Mouse (Mus musculus): ENCODE data around the gene Apol10b.

GRCm38 (mm10) chr15:77590881-77591280 is 5.0 kb downstream of the Apol10b start:
- no peak for TF ChIP-seq KAT2A (IDR thresholded peaks at IDR 0.05; ENCODE audit: insufficient replicate concordance, low read length)
- TF ChIP-seq USF1 (IDR thresholded peaks at IDR 0.05; ENCODE audit: low read depth, low read length) = no peak
- no peak for TF ChIP-seq POLR2AphosphoS2 (IDR thresholded peaks at IDR 0.05; ENCODE audit: low read depth, low read length)
- TF ChIP-seq ZKSCAN1 (IDR thresholded peaks at IDR 0.05; ENCODE audit: borderline replicate concordance, low read depth, low read length) = no peak
- TF ChIP-seq CTCF (conservative IDR thresholded peaks at IDR 0.05 in 1 of 2, IDR thresholded peaks at IDR 0.05 in 1 of 2; ENCODE audit: low read depth in 2 of 2, low read length in 2 of 2) = no peak
- no peak for TF ChIP-seq EP300 (IDR thresholded peaks at IDR 0.05; ENCODE audit: low read length)
- TF ChIP-seq ELF1 (IDR thresholded peaks at IDR 0.05; ENCODE audit: low read depth, low read length) = no peak
- no peak for TF ChIP-seq ZMIZ1 (IDR thresholded peaks at IDR 0.05; ENCODE audit: low read depth, low read length)

All from CH12.LX (cell line).